Mouse (Mus musculus) forebrain, embryonic 14.5 days (tissue): ENCODE measurements at regions not wholly inside any gene's neighbourhood (a gene's known extent, or its start where the extent isn't known, plus 50 kb on each side); places are given as distances from the start of the nearest gene placed in this dataset.
A peak's percentile ranks its signal among the peaks of the same experiment; 100 is the strongest.

Experiments
- ATAC-seq: fragments of 200-750 bp; cut with Nextera tagmentation; 2 replicates; pipeline ENCODE4 v1.8.0; 2017; ENCODE audit warnings: mild to moderate bottlenecking, moderate library complexity
- DNase-seq: peaks from one replicate; pipeline ENCODE4 v3.0.0-alpha.2; 2015; ENCODE audit warnings: low spot score
- H3K27ac ChIP-seq: fragments of 300-500 bp; sonication (generic); 2 replicates; pipeline ENCODE4 v1.5.1; 2014; ENCODE audit warnings: low read depth, mild to moderate bottlenecking, control low read depth, low read length, moderate library complexity
- H3K27me3 ChIP-seq: fragments of 300-500 bp; sonication (generic); replicated peaks from 2 replicates; pipeline ENCODE4 v1.6.1; 2014; ENCODE audit warnings: low read length, control low read depth, mixed read lengths; ENCODE audit not compliant: control insufficient read depth, insufficient read depth
- H3K36me3 ChIP-seq: fragments of 300-500 bp; sonication (generic); 2 replicates; pipeline ENCODE4 v1.6.1; 2014; ENCODE audit warnings: low read length, control low read depth; ENCODE audit not compliant: control insufficient read depth, insufficient read depth
- H3K4me1 ChIP-seq: fragments of 300-500 bp; sonication (generic); 2 replicates; pipeline ENCODE4 v1.6.1; 2014; ENCODE audit warnings: antibody characterized with exemption, low read length, control low read depth; ENCODE audit not compliant: control insufficient read depth, insufficient read depth
- H3K4me2 ChIP-seq: fragments of 300-500 bp; sonication (generic); 2 replicates; pipeline ENCODE4 v1.6.1; 2014; ENCODE audit warnings: mild to moderate bottlenecking, control low read depth, low read length
- H3K4me3 ChIP-seq: fragments of 300-500 bp; sonication (generic); 2 replicates; pipeline ENCODE4 v1.5.1; 2014; ENCODE audit warnings: low read depth, low read length, control low read depth
- H3K9ac ChIP-seq: fragments of 300-500 bp; sonication (generic); 2 replicates; pipeline ENCODE4 v1.6.1; 2014; ENCODE audit warnings: mild to moderate bottlenecking, low read length, control low read depth, moderate library complexity
- H3K9me3 ChIP-seq: fragments of 300-500 bp; sonication (generic); replicated peaks from 2 replicates; pipeline ENCODE4 v1.6.1; 2016; ENCODE audit warnings: low read length, control low read depth, mixed read lengths; ENCODE audit not compliant: control insufficient read depth
- WGBS: fragments of 180-500 bp; shearing (Covaris S2); extraction: QIAGEN DNeasy Blood & Tissue Kit; methylation state at CpG from one replicate; pipeline ENCODE4 v1.1.7; 2014; 5-methylcytosine and 5-hydroxymethylcytosine counted together

DNA sequence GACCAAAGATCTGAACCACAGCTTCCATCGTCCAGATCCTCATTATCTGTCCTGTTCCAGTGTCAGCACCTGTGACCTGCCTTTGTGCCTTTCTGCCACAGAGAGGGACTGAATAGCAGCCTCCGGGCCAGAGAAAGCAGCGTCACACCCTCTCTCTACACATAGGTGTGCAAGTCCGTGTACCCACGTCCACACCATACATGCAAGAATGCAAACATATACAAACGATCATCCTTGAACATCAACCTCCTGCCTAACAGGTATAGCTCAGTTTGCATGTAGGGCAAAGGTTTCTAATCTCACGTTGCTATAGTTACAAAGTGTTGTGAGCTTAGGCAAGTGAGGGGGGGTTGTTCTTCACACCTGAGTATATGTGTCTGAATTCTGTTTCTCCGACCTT, 288.9 kb upstream of the 4931429L15Rik start:
- H3K4me3 ChIP-seq: no peak overlapping the region
- DNase-seq: no peak
- H3K9me3 ChIP-seq: no peaks in the 10 kb centered on the region
- no peak overlapping the region for H3K9ac ChIP-seq
- H3K27ac ChIP-seq: no peak overlapping the region
- no peak for ATAC-seq
- H3K36me3 ChIP-seq: no peaks in the 10 kb centered on the region
- H3K4me2 ChIP-seq: no peak overlapping the region
- 83% methylated on average over 8 of the region's 8 CpGs for WGBS
- no peaks in the 10 kb centered on the region for H3K27me3 ChIP-seq
- H3K4me1 ChIP-seq: peaks cover 8% of the 10 kb centered on the region; the same call in 1 of the 2 replicates

DNA sequence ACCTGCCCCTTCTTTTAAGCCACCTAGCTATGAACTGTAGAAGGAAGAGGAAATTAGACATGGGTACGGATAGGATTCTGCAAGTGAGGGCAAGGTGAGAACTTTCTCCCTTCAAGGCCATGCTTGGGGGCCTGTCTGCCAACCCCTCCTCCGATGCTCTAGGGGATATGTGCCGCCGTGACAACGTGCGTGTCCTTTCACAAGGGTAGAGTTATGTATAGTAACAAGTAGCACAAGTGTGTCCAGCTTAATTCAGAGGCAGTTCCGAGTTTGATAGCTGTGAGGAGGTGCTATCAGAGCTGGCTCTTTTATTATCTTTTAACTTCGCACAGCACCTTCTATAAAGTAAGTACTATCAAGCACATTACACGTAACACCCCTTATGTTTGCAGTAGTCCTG, 281.0 kb upstream of the 4931429L15Rik start:
- peak overlapping the region; percentile 45; the same call in 1 of the 2 replicates for H3K27ac ChIP-seq
- 84% methylated on average over 9 of the region's 9 CpGs for WGBS

DNA sequence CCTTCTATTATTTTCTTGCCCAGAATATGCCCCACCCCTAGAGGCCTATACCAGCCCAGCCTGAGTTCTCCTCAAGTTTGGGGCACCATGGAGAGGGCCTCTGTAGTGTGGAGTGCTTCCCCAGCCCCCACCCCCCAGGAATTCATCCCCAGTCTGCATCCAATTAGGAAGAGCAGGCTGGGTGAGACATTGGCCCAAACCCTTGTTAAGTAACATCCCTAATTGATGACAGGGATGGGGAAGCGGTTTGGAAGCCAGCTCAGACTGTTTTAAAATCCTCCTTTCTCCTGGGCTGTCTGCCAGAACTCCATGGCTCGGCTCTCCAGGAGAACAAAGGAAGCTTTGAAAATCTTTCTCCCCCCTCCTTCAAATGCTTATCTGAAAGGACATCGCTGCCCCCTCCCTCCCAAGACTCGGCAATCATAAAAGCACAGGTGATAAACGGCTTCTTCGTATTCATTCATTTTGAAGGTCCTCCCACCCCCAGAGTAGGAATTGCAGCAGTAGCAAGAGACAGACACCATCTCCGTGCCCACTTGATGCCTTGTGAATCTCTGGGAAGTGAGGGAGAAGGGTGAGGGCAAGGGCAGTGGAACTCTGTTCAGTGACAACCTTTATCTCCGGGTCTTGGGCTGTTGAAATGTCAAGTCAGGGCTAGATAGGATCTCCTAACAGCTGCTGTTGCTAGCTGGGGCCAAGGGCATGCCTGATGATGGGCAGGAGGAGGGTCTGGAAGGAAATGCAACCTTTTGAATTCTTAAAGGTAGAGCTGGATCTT, 280.3 kb upstream of the 4931429L15Rik start:
- Histone ChIP-seq H3K36me3 (no peaks in the 10 kb centered on the region), H3K4me1 (peaks cover 23% of the 10 kb centered on the region), H3K9me3 (no peaks in the 10 kb centered on the region), H3K9ac (no peak overlapping the region), H3K4me2 (no peak overlapping the region), H3K4me3 (no peak overlapping the region), H3K27me3 (no peaks in the 10 kb centered on the region), H3K27ac (peak overlapping the region; percentile 45; the same call in 1 of the 2 replicates)
- ATAC-seq: peak; percentile 82
- 8% methylated on average over 8 of the region's 8 CpGs for WGBS
- DNase-seq: peak; percentile 95

More for the DNA sequence above, 281.0 kb upstream of the 4931429L15Rik start:
- Histone ChIP-seq H3K9ac (no peak overlapping the region), H3K9me3 (no peaks in the 10 kb centered on the region), H3K4me3 (no peak overlapping the region), H3K4me2 (no peak overlapping the region), H3K36me3 (no peaks in the 10 kb centered on the region), H3K4me1 (peaks cover 23% of the 10 kb centered on the region), H3K27me3 (no peaks in the 10 kb centered on the region)
- DNase-seq: no peak
- ATAC-seq: no peak

DNA sequence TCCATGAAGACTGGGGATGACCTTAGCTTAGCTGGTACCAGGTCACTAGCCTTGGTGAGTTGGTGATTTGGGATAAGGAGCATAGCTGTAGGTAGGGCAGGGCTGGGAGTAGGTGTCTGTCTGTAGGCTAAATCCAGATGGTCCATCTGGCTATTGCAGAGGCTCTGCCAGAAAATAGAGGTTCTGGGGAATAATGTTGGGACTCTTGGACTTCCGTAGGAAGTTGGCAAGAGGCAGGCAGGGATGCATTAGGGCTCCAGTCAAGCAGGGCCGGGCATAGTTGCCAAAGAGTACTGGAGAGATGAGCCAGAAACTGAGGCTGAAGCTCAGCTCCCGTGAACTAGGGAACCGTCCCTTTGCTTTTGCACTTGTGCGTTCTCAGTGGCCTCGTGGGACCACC, 278.7 kb upstream of the 4931429L15Rik start:
- no peak overlapping the region for H3K4me2 ChIP-seq
- DNase-seq (no peak), ATAC-seq (no peak)
- no peaks in the 10 kb centered on the region for H3K27me3 ChIP-seq
- no peak overlapping the region for H3K27ac ChIP-seq
- WGBS: 95% methylated on average over 6 of the region's 6 CpGs
- no peak overlapping the region for H3K9ac ChIP-seq
- H3K4me3 ChIP-seq: no peak overlapping the region
- no peaks in the 10 kb centered on the region for H3K36me3 ChIP-seq
- peaks cover 23% of the 10 kb centered on the region for H3K4me1 ChIP-seq
- no peaks in the 10 kb centered on the region for H3K9me3 ChIP-seq

DNA sequence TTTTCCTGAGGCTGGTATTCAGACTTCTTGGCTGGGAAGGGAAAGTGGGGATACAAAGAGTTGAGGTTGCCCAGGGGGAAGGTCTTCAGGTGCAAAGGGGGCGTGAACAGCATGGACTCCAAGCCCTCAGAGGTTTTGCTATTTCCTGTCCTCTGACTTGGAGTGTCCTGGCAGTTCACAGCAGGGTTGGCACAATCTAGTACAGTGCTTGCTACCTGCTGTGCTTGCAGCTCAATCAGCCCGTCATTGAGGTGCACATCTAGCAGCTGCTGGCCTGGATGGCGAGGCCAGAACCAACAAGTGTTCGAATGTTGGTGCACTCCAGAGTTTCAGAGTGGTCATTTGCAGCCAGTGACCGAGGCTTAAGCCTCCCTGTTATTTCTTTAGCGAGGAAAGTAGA, 273.7 kb upstream of the 4931429L15Rik start:
- Histone ChIP-seq H3K9ac (no peak overlapping the region), H3K4me2 (no peak overlapping the region), H3K4me1 (peaks cover 3% of the 10 kb centered on the region; the same call in 1 of the 2 replicates), H3K36me3 (no peaks in the 10 kb centered on the region), H3K4me3 (no peak overlapping the region), H3K27ac (0 out of 2 replicates have a peak overlapping the region, but pooled peaks have one; percentile 14), H3K9me3 (no peaks in the 10 kb centered on the region), H3K27me3 (no peaks in the 10 kb centered on the region)
- 82% methylated on average over 6 of the region's 6 CpGs for WGBS
- no peak for ATAC-seq
- DNase-seq: no peak

DNA sequence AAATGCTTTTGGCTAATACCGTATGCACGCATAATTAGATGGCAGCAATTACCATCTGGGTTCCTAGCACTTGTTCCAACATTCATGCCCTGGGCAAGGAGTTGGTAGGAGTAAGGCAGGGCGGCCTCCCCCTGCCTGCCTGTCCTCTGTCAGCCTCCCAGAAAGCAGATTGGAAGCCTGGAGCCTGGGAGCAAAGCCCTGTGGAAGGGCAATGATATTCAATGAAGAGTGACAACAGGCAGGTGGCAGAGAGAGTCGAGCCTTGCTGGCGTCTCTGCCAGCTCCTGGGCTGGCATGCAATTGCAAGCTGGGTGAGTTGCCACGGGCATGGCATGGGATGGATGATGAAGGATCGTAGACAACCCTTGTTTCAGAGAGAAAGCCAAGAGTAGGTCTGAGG, 273.1 kb upstream of the 4931429L15Rik start:
- no peak overlapping the region for H3K4me2 ChIP-seq
- no peaks in the 10 kb centered on the region for H3K27me3 ChIP-seq
- H3K9ac ChIP-seq: no peak overlapping the region
- WGBS: 65% methylated on average over 7 of the region's 7 CpGs
- DNase-seq: peak; percentile 63
- H3K4me3 ChIP-seq: no peak overlapping the region
- no peaks in the 10 kb centered on the region for H3K36me3 ChIP-seq
- peak; percentile 66; the same call in 1 of the 2 replicates for ATAC-seq
- peaks cover 3% of the 10 kb centered on the region; the same call in 1 of the 2 replicates for H3K4me1 ChIP-seq
- H3K9me3 ChIP-seq: no peaks in the 10 kb centered on the region
- H3K27ac ChIP-seq: no peak overlapping the region

DNA sequence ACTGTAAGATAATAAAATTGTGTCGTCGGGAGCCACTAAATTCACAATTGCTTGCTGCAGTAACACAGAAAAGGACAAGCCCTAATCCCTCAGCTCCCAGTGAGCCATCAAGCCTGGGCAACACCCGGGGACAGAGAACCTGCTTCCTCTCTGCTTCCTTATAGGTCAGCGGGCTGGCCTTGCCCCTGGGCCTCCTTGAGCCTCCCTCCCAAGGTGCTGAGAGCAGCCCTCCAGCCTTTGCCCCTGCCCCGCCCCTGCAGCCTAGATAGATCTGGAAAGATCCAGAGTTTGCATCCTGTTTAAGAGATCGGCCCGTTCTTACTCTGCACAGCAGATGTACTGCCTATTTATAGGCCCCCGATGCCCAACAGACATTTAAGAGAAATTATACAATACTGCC, 267.0 kb upstream of the 4931429L15Rik start:
- WGBS: 81% methylated on average over 8 of the region's 8 CpGs
- DNase-seq (no peak), ATAC-seq (no peak)
- H3K27ac ChIP-seq: no peak overlapping the region
- no peaks in the 10 kb centered on the region for H3K9me3 ChIP-seq
- no peak overlapping the region for H3K4me2 ChIP-seq
- H3K4me3 ChIP-seq: no peak overlapping the region
- H3K9ac ChIP-seq: no peak overlapping the region
- H3K36me3 ChIP-seq: no peaks in the 10 kb centered on the region
- H3K4me1 ChIP-seq: no peaks in the 10 kb centered on the region
- no peaks in the 10 kb centered on the region for H3K27me3 ChIP-seq

DNA sequence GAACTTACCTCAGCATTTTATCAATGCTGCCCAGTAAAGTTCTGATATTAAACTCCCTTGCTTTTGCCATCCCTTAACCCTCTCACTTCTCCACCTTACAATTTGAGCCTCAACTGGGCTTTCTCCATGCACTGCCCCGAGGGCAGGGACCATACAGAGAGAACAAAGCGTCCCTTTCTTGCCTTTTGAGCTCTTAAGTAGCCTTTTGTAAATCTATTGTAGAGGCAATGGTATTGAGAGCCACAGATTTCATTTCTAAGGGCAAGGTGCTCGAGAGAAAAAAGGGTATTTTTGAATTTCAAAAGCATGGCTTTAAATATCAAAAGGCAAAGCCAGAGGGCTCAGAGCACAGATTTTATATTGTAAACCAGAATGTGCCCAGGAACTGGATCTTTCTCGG, 262.1 kb upstream of the 4931429L15Rik start:
- 2% methylated on average over 4 of the region's 4 CpGs for WGBS

DNA sequence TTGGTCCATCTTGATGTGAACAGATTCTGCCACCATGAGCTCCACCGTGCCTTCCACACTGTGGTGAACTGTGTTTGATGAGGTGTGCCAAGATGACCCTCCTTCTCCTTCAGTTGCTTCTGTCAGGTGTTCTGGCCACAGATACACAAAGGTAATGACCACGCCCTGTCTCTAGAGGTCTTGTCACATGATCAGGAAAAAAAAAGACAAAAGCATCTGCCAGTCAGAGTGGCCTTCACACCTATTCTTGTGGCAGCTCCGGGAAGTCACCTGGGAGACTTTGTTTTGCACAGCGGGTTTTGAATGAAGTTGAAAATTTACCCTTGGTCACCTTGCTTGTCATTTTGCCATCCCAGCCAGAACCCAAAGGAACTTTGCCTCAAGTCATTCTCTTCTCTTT, 242.5 kb upstream of the 4931429L15Rik start:
- Histone ChIP-seq H3K27ac (no peak overlapping the region), H3K36me3 (no peaks in the 10 kb centered on the region), H3K9ac (no peak overlapping the region), H3K4me3 (no peak overlapping the region), H3K4me1 (no peaks in the 10 kb centered on the region), H3K4me2 (no peak overlapping the region), H3K27me3 (no peaks in the 10 kb centered on the region), H3K9me3 (no peaks in the 10 kb centered on the region)
- no peak for ATAC-seq
- 90% methylated on average over 4 of the region's 4 CpGs for WGBS
- no peak for DNase-seq

More for the DNA sequence above, 262.1 kb upstream of the 4931429L15Rik start:
- no peak overlapping the region for H3K9ac ChIP-seq
- H3K9me3 ChIP-seq: 0 out of 2 replicates have a peak, but pooled peaks cover 2% of the 10 kb centered on the region
- H3K27ac ChIP-seq: no peak overlapping the region
- no peak for DNase-seq
- no peak overlapping the region for H3K4me2 ChIP-seq
- H3K27me3 ChIP-seq: no peaks in the 10 kb centered on the region
- no peaks in the 10 kb centered on the region for H3K4me1 ChIP-seq
- ATAC-seq: no peak
- no peaks in the 10 kb centered on the region for H3K36me3 ChIP-seq
- no peak overlapping the region for H3K4me3 ChIP-seq
